In genomic region chr5:53999461-53999770, GRCm38 (mm10) we compare ENCODE assay signal across 8 mouse cellular contexts. TPM values are rescaled to one million over a fixed set of nuclear protein-coding genes. Genes with fewer than 3 reads are reported as not detected.
A peak's percentile ranks its signal among the peaks of the same experiment; 100 is the strongest.
DNase-seq lines count a peak whose midpoint lies in the region; ATAC-seq and TF ChIP-seq lines count a peak whose summit lies in the region.

No protein-coding gene starts in this region.

- peak overlapping the region; percentile 94 for H3K4me3 ChIP-seq in kidney, adult 2 months (ENCODE audit: insufficient read depth, low read depth, low read length)
- peak overlapping the region; percentile 98 for H3K4me3 ChIP-seq in hindbrain, embryonic 15.5 days
- peak overlapping the region; percentile 83 for H3K4me3 ChIP-seq in midbrain, embryonic 14.5 days (replicated peaks; ENCODE audit: low read depth, low read length)

- TF ChIP-seq CTCF in kidney, adult 2 months (conservative IDR thresholded peaks at IDR 0.05; ENCODE audit: insufficient read depth, insufficient read length, low read depth, low read length): no peak
- peak; percentile 18; the same call in 1 of the 2 replicates for TF ChIP-seq CTCF in brain, embryonic 14.5 days (IDR thresholded peaks at IDR 0.05; ENCODE audit: borderline replicate concordance, extremely low read depth, insufficient read depth, insufficient read length)

- peak overlapping the region; percentile 74 for H3K27ac ChIP-seq in kidney, adult 2 months (ENCODE audit: insufficient read depth, low read depth, low read length)
- peak overlapping the region; percentile 96 for H3K27ac ChIP-seq in hindbrain, embryonic 15.5 days (replicated peaks)
- peak overlapping the region; percentile 90 for H3K27ac ChIP-seq in midbrain, embryonic 14.5 days (replicated peaks; ENCODE audit: low read depth, low read length)

- peak overlapping the region; percentile 73 for H3K4me2 ChIP-seq in hindbrain, embryonic 15.5 days
- peak overlapping the region; percentile 59 for H3K4me2 ChIP-seq in midbrain, embryonic 14.5 days (ENCODE audit: low read length)

- peak overlapping the region; percentile 92 for H3K9ac ChIP-seq in hindbrain, embryonic 15.5 days
- H3K9ac ChIP-seq in midbrain, embryonic 14.5 days (replicated peaks; ENCODE audit: low read length): peak overlapping the region; percentile 87

- ATAC-seq in hindbrain, embryonic 15.5 days (ENCODE audit: low FRiP score, low read depth): no peak
- ATAC-seq in midbrain, embryonic 14.5 days (ENCODE audit: low FRiP score, low TSS enrichment): no peak

- H3K9me3 ChIP-seq in hindbrain, embryonic 15.5 days: no peaks in the 10 kb centered on the region
- no peaks in the 10 kb centered on the region for H3K9me3 ChIP-seq in midbrain, embryonic 14.5 days (ENCODE audit: control insufficient read depth, low read length)

- H3K27me3 ChIP-seq in kidney, adult 2 months (replicated peaks; ENCODE audit: control insufficient read depth, insufficient read depth, low read length): no peaks in the 10 kb centered on the region
- no peaks in the 10 kb centered on the region for H3K27me3 ChIP-seq in hindbrain, embryonic 15.5 days
- H3K27me3 ChIP-seq in midbrain, embryonic 14.5 days (ENCODE audit: control insufficient read depth, insufficient read depth, low read length): no peaks in the 10 kb centered on the region

- H3K4me1 ChIP-seq in kidney, adult 2 months (ENCODE audit: control insufficient read depth, insufficient read depth, low read length): peaks cover 4% of the 10 kb centered on the region; the same call in 1 of the 2 replicates
- peaks cover 38% of the 10 kb centered on the region for H3K4me1 ChIP-seq in hindbrain, embryonic 15.5 days (replicated peaks)
- H3K4me1 ChIP-seq in midbrain, embryonic 14.5 days (ENCODE audit: control insufficient read depth, insufficient read depth, low read length): peaks cover 19% of the 10 kb centered on the region

- TF ChIP-seq POLR2A in kidney, adult 2 months (IDR thresholded peaks at IDR 0.05; ENCODE audit: low read depth, low read length): no peak
- no peak for TF ChIP-seq POLR2A in brain, embryonic 14.5 days (IDR thresholded peaks at IDR 0.05; ENCODE audit: borderline replicate concordance, extremely low read depth, insufficient read depth, insufficient read length, poor library complexity, severe bottlenecking)

- no peak for DNase-seq in kidney, adult 2 months
- DNase-seq in kidney, adult 8-10 months: no peak
- DNase-seq in brain, embryonic 14.5 days (ENCODE audit: low read depth): no peak
- DNase-seq in midbrain, embryonic 14.5 days: no peak
- no peak for DNase-seq in embryo, embryonic 10.5 days (ENCODE audit: low spot score)
- no peak for DNase-seq in adrenal gland, adult (ENCODE audit: inconsistent age in 2 of 2, low spot score in 1 of 2)
- no peak for DNase-seq in thymus, postnatal 36 days

- 1% methylated on average over 6 of the region's 6 CpGs for WGBS in kidney, adult 2 months
- WGBS in hindbrain, embryonic 15.5 days: 2% methylated on average over 6 of the region's 6 CpGs
- WGBS in midbrain, embryonic 14.5 days: 3% methylated on average over 6 of the region's 6 CpGs

- H3K36me3 ChIP-seq in kidney, adult 2 months (ENCODE audit: control insufficient read depth, insufficient read depth, low read length): no peaks in the 10 kb centered on the region
- no peaks in the 10 kb centered on the region for H3K36me3 ChIP-seq in hindbrain, embryonic 15.5 days
- H3K36me3 ChIP-seq in midbrain, embryonic 14.5 days (ENCODE audit: control insufficient read depth, insufficient read depth, low read length): no peaks in the 10 kb centered on the region

RNA-seq across cellular contexts. Expression of gene Stim2, which starts 1.1 kb away (rescaled TPM):
- 10.3 and 14.7 TPM in 2 replicates for polyA plus RNA-seq in kidney, adult 2 months (2012; rRNA removed)
- 15.3 and 22.9 TPM in 2 replicates for polyA plus RNA-seq in brain, embryonic 14.5 days (2012; rRNA removed)
- 29.3 and 29.4 TPM in 2 replicates for polyA plus RNA-seq in hindbrain, embryonic 15.5 days (2015; fragmentation: Nextera tagmentation; extraction: Ambion mirVana)
- polyA plus RNA-seq in midbrain, embryonic 14.5 days (2014; fragmentation: Nextera tagmentation; extraction: Ambion mirVana): 26.6 and 35.1 TPM in 2 replicates
